Mouse (Mus musculus) kidney, embryonic 14.5 days (tissue): ENCODE measurements around the gene Creld2. TPM values are rescaled to one million over a fixed set of nuclear protein-coding genes. Genes with fewer than 3 reads are reported as not detected.

Source experiments
- ATAC-seq: fragments of 200-750 bp; cut with Nextera tagmentation; 2 replicates; pipeline ENCODE4 v1.8.0; 2017; ENCODE audit warnings: moderate number of reproducible peaks, mild to moderate bottlenecking, moderate TSS enrichment, moderate library complexity; ENCODE audit not compliant: low FRiP score, low TSS enrichment
- H3K27ac ChIP-seq: fragments of 300-500 bp; sonication (generic); 2 replicates; pipeline ENCODE4 v1.5.1; 2014; ENCODE audit warnings: low read depth, mild to moderate bottlenecking, low read length, moderate library complexity, mixed read lengths
- H3K27me3 ChIP-seq: fragments of 300-500 bp; sonication (generic); 2 replicates; pipeline ENCODE4 v1.6.1; 2014; ENCODE audit warnings: mild to moderate bottlenecking, low read length; ENCODE audit not compliant: control insufficient read depth, insufficient read depth
- H3K36me3 ChIP-seq: fragments of 300-500 bp; sonication (generic); 2 replicates; pipeline ENCODE4 v1.6.1; 2014; ENCODE audit warnings: low read length, mixed read lengths; ENCODE audit not compliant: control insufficient read depth, insufficient read depth
- H3K4me1 ChIP-seq: fragments of 300-500 bp; sonication (generic); 2 replicates; pipeline ENCODE4 v1.6.1; 2014; ENCODE audit warnings: low read length, mixed read lengths; ENCODE audit not compliant: control insufficient read depth, insufficient read depth
- H3K4me2 ChIP-seq: fragments of 300-500 bp; sonication (generic); replicated peaks from 2 replicates; pipeline ENCODE4 v1.6.1; 2014; ENCODE audit warnings: low read depth, mild to moderate bottlenecking, low read length
- H3K4me3 ChIP-seq: fragments of 300-500 bp; sonication (generic); 2 replicates; pipeline ENCODE4 v1.5.1; 2014; ENCODE audit warnings: mild to moderate bottlenecking, low read length
- H3K9ac ChIP-seq: fragments of 300-500 bp; sonication (generic); 2 replicates; pipeline ENCODE4 v1.6.1; 2014; ENCODE audit warnings: low read depth, mild to moderate bottlenecking, low read length, moderate library complexity
- H3K9me3 ChIP-seq: fragments of 300-500 bp; sonication (generic); 2 replicates; pipeline ENCODE4 v1.6.1; 2016; ENCODE audit warnings: low read length; ENCODE audit not compliant: control insufficient read depth
- WGBS: fragments of 180-500 bp; shearing (Covaris S2); extraction: QIAGEN DNeasy Blood & Tissue Kit; methylation state at CpG from one replicate; pipeline ENCODE4 v1.1.7; 2014; 5-methylcytosine and 5-hydroxymethylcytosine counted together
- polyA plus RNA-seq: library from polyadenylated mRNA; unstranded; fragments of >200 nt; fragmentation: Nextera tagmentation; extraction: Ambion mirVana; gene quantifications from 2 replicates; pipeline ENCODE4 v1.2.1, GENCODE M21; 2014

The Creld2 gene
- polyA plus RNA-seq, 1 experiment from 2014 or later: 100 TPM

DNA sequence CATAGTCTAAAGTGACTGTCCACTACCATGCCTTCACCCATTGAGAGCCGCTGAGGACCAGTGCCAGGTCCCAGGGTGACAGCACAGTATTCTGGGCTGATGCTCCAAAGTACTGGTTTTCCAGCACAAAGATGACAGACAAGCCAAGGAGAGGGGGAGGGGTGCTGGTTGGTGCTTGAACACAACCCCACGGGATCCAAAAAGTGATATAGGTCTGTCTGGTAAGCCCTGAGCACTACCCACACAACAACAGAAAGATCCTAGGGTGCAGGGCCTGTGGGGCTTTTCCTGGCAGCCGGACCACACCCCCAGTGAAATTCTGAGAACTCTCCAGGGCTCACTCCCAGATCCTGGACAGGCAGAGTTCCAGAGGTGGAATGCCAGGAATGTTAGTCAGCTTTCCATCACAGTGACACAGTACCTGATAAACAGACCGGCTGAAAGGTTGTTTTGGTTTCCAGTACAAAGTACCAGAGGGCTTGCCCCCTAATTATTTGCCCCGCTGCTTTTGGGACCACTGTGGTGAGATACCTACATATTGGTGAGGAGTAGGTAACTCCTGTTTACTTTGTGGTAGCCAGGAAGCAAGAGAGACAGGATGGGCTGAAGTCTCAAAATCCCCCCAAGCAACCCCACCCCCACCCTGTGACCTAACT is 48.0 kb downstream of the Creld2 start:
- 18% methylated on average over 5 of the region's 5 CpGs for WGBS
- no peaks in the 10 kb centered on the region for H3K9me3 ChIP-seq
- H3K36me3 ChIP-seq: peaks cover 28% of the 10 kb centered on the region
- peaks cover 36% of the 10 kb centered on the region for H3K4me1 ChIP-seq
- no peak for ATAC-seq
- H3K4me3 ChIP-seq: no peak overlapping the region
- H3K4me2 ChIP-seq: no peak overlapping the region
- no peaks in the 10 kb centered on the region for H3K27me3 ChIP-seq
- peak overlapping the region; percentile 47; the same call in 1 of the 2 replicates for H3K27ac ChIP-seq
- no peak overlapping the region for H3K9ac ChIP-seq

DNA sequence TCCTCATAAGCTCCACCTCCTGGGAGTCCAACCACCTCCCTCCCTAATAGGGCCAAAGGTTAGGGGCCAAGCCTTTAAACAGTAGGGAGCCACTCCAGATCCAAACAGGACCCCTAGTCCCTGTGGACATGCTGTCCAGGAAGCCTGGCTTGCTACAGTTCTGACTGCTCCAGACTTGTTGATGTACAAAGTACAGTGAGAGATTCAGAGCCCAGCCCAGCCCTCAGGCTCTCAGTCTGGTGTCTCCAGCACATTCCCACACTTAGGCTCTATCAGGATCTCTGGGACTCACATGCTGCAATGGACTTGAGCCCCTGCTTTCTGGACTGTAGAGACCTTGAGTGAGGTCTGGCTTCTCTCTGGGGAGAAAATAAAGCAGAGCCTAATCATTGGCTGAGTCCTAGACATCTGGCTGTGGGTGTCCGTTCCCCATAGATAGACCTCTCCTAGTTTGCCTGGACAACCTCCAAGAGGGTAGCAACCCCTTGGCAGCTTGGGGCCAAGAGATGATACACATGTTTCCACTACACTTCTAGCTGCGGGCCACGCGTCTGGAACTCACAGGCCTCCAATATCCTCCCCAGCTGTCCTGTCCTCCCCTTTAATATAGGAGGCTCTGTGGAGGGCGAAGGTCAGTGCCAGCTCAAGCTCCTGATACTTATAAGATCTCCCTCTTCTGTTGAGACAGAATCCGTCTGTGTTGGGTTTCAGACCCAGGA is 48.7 kb downstream of the Creld2 start:
- Histone ChIP-seq H3K9ac (no peak overlapping the region), H3K9me3 (no peaks in the 10 kb centered on the region), H3K4me2 (no peak overlapping the region), H3K27ac (peak overlapping the region; percentile 2; the same call in 1 of the 2 replicates), H3K27me3 (no peaks in the 10 kb centered on the region), H3K4me1 (peaks cover 36% of the 10 kb centered on the region), H3K36me3 (peaks cover 28% of the 10 kb centered on the region), H3K4me3 (no peak overlapping the region)
- 74% methylated on average over 6 of the region's 6 CpGs for WGBS
- ATAC-seq: no peak

DNA sequence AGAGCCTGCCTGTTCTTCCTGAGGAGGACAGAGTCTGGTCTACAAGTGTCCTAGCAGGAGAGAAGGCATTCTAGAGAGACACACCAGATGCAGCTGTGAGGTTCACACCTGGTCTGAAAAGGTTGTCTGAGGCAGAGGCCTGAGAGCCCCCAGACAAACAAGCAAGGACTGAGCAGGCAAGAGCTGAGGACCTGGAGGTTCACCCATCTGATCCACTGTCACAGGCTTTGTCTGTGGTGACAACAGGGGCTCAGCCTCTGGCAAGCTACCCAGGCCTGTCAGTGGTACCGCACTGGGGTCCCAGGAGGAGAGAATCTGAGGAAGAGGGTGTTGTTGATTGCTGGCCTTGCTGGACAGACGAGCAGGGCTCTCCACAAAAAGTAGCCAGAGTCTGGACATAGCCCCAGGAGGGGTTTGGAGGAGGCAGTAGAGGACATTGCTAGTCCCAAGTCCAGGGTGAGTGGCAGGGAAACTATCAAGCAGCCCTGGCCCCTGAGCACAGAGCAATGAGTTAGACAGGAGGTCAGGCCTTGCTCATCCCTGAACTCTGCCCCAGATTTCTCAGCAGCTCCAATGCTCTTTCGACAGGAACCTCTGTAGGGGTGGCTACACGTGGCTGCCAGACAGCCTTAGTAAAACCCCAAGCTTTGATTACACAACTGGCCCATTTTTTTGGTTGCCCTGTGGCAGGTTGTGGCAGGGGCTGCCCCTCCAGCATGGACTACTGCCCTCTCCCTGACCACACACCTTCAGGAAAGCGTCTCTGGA is 51.2 kb downstream of the Creld2 start:
- 67% methylated on average over 5 of the region's 5 CpGs for WGBS
- Histone ChIP-seq H3K9ac (no peak overlapping the region), H3K9me3 (no peaks in the 10 kb centered on the region), H3K4me2 (no peak overlapping the region), H3K4me1 (peaks cover 20% of the 10 kb centered on the region), H3K27me3 (no peaks in the 10 kb centered on the region), H3K4me3 (no peak overlapping the region), H3K27ac (no peak overlapping the region), H3K36me3 (peaks cover 14% of the 10 kb centered on the region; the same call in 1 of the 2 replicates)
- ATAC-seq: no peak

DNA sequence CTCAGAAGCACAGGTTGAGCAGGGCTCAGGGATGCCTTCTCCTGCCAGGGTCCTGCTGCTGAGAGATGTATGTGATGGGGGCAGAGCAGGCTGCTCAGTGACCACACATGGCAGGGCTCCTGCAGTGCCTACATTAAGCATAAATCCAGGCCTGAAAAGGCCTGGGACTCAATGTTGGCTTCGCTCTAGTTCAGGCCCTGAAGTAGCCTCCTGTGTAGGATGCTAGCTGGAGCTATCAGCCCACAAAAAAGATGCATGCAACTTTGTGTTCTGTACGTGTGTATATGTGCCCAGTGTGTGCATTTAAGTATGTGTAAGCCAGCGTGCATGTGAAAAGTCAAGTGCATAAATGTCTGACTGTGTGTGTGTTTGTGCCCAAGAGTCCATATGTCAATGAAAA is 54.6 kb downstream of the Creld2 start:
- no peak overlapping the region for H3K4me3 ChIP-seq
- H3K27ac ChIP-seq: no peak overlapping the region
- WGBS: 91% methylated on average over 3 of the region's 3 CpGs
- H3K9me3 ChIP-seq: no peaks in the 10 kb centered on the region
- H3K4me2 ChIP-seq: no peak overlapping the region
- no peaks in the 10 kb centered on the region for H3K36me3 ChIP-seq
- no peaks in the 10 kb centered on the region for H3K4me1 ChIP-seq
- ATAC-seq: no peak
- no peaks in the 10 kb centered on the region for H3K27me3 ChIP-seq
- no peak overlapping the region for H3K9ac ChIP-seq

DNA sequence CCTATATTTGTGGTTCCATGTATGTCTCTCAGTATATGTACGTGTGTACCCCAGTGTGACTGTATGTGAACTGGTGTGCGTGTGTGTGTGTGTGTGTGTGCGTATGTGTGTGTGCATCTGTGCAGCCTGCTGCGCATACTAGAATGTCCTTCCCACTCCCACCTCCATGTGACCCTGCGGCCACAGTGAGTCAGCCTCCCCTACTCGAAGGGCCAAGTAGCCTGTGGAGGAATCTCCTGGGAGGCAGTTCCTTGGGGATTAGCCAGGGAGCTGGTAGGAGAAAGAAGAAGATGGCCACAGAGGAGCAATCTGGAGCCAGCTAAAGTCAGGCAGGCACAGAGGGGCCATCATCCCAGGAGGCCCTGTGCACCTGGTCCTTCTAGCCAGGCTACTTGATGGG is 55.0 kb downstream of the Creld2 start:
- no peak overlapping the region for H3K27ac ChIP-seq
- no peak for ATAC-seq
- no peak overlapping the region for H3K4me3 ChIP-seq
- H3K4me1 ChIP-seq: no peaks in the 10 kb centered on the region
- no peaks in the 10 kb centered on the region for H3K9me3 ChIP-seq
- H3K9ac ChIP-seq: no peak overlapping the region
- H3K4me2 ChIP-seq: no peak overlapping the region
- H3K36me3 ChIP-seq: no peaks in the 10 kb centered on the region
- WGBS: 88% methylated on average over 6 of the region's 6 CpGs
- no peaks in the 10 kb centered on the region for H3K27me3 ChIP-seq

DNA sequence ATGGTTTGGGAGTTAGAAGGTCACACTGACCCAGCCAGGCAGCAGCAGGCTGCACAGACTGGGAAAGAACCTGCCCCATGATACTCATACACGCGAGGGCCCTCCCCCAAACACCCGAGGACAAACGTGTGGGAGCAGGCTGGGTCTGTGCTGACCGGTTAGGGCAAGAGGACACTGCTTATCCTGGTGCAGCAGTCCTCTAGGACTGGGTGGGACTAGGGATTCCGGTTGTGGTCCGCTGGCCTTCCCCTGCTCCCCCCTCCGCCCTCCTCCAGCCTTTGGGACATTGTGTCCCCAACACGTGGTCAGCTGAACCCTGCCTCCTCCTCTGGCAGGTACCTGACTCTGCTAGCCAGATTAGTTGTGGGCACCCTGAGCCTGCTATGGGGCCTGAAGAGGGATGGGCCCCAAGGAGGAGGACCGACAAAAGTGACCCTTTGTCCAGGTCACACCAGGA is 56.2 kb downstream of the Creld2 start:
- Histone ChIP-seq H3K4me3 (no peak overlapping the region), H3K4me2 (no peak overlapping the region; the same call in 1 of the 2 replicates), H3K4me1 (no peaks in the 10 kb centered on the region), H3K27me3 (no peaks in the 10 kb centered on the region), H3K27ac (no peak overlapping the region), H3K9ac (no peak overlapping the region), H3K36me3 (no peaks in the 10 kb centered on the region), H3K9me3 (no peaks in the 10 kb centered on the region)
- 33% methylated on average over 9 of the region's 10 CpGs for WGBS
- ATAC-seq: peak; percentile 41

Other genes starting within 250 kb of the Creld2 start
- gene Zdhhc25, start 219.3 kb upstream of the Creld2 start, polyA plus RNA-seq: not detected in 2 replicates
- 26.0 and 27.2 TPM in 2 replicates for gene Brd1, start 85.4 kb upstream of the Creld2 start, polyA plus RNA-seq
- gene Zbed4, start 68.0 kb upstream of the Creld2 start, polyA plus RNA-seq: 12.4 and 26.8 TPM in 2 replicates
- 8.6 and 13.7 TPM in 2 replicates for gene Alg12, start 328 bp upstream of the Creld2 start, polyA plus RNA-seq
- gene Pim3, start 42.5 kb downstream of the Creld2 start, polyA plus RNA-seq: 37.4 and 46.2 TPM in 2 replicates
- gene Ttll8, start 134.8 kb downstream of the Creld2 start, polyA plus RNA-seq: not detected in 2 replicates
- gene Mlc1, start 159.4 kb downstream of the Creld2 start, polyA plus RNA-seq: not detected in 2 replicates
- gene Mov10l1, start 163.3 kb downstream of the Creld2 start, polyA plus RNA-seq: not detected in 2 replicates
- gene Panx2, start 240.1 kb downstream of the Creld2 start, polyA plus RNA-seq: 0.06 and 0.77 TPM in 2 replicates